Mouse (Mus musculus) liver, embryonic 11.5 days (tissue): ENCODE measurements around the gene Itprid1. TPM values are rescaled to one million over a fixed set of nuclear protein-coding genes. Genes with fewer than 3 reads are reported as not detected.

ENCODE experiments used
- ATAC-seq: fragments of 200-750 bp; cut with Nextera tagmentation; replicated peaks from 2 replicates; pipeline ENCODE4 v1.8.0; 2017; ENCODE audit warnings: moderate number of reproducible peaks, mild to moderate bottlenecking, moderate TSS enrichment, moderate library complexity; ENCODE audit not compliant: low FRiP score
- DNase-seq: peaks from one replicate; pipeline ENCODE4 v3.0.0-alpha.2; 2017; ENCODE audit warnings: low spot score
- H3K27ac ChIP-seq: fragments of 300-500 bp; sonication (generic); 2 replicates; pipeline ENCODE4 v1.5.1; 2014; ENCODE audit warnings: mild to moderate bottlenecking, low read depth, low read length, control low read depth
- H3K27me3 ChIP-seq: fragments of 300-500 bp; sonication (generic); replicated peaks from 2 replicates; pipeline ENCODE4 v1.6.1; 2014; ENCODE audit warnings: low read length, mixed read lengths; ENCODE audit not compliant: control insufficient read depth, insufficient read depth
- H3K36me3 ChIP-seq: fragments of 300-500 bp; sonication (generic); 2 replicates; pipeline ENCODE4 v1.6.1; 2014; ENCODE audit warnings: mild to moderate bottlenecking, low read length, moderate library complexity, mixed read lengths; ENCODE audit not compliant: control insufficient read depth, insufficient read depth
- H3K4me1 ChIP-seq: fragments of 300-500 bp; sonication (generic); replicated peaks from 2 replicates; pipeline ENCODE4 v1.6.1; 2014; ENCODE audit warnings: low read length, mixed read lengths; ENCODE audit not compliant: control insufficient read depth, insufficient read depth
- H3K4me2 ChIP-seq: fragments of 300-500 bp; sonication (generic); 2 replicates; pipeline ENCODE4 v1.6.1; 2014; ENCODE audit warnings: mild to moderate bottlenecking, control low read depth, moderate library complexity
- H3K4me3 ChIP-seq: fragments of 300-500 bp; sonication (generic); 2 replicates; pipeline ENCODE4 v1.5.1; 2014; ENCODE audit warnings: low read depth, low read length, control low read depth
- H3K9ac ChIP-seq: fragments of 300-500 bp; sonication (generic); 2 replicates; pipeline ENCODE4 v1.6.1; 2014; ENCODE audit warnings: low read depth, low read length, control low read depth
- H3K9me3 ChIP-seq: fragments of 300-500 bp; sonication (generic); 2 replicates; pipeline ENCODE4 v1.6.1; 2016; ENCODE audit warnings: low read length, inconsistent platforms, mixed read lengths; ENCODE audit not compliant: control insufficient read depth
- WGBS: fragments of 180-500 bp; shearing (Covaris S2); extraction: QIAGEN DNeasy Blood & Tissue Kit; methylation state at CpG from one replicate; pipeline ENCODE4 v1.1.7; 2014; 5-methylcytosine and 5-hydroxymethylcytosine counted together
- polyA plus RNA-seq: library from polyadenylated mRNA; unstranded; fragments of >200 nt; fragmentation: Nextera tagmentation; extraction: Ambion mirVana; gene quantifications from 2 replicates; pipeline ENCODE4 v1.2.1, GENCODE M21; 2014

The Itprid1 gene
- polyA plus RNA-seq, 1 experiment from 2014 or later, result not detected

DNA sequence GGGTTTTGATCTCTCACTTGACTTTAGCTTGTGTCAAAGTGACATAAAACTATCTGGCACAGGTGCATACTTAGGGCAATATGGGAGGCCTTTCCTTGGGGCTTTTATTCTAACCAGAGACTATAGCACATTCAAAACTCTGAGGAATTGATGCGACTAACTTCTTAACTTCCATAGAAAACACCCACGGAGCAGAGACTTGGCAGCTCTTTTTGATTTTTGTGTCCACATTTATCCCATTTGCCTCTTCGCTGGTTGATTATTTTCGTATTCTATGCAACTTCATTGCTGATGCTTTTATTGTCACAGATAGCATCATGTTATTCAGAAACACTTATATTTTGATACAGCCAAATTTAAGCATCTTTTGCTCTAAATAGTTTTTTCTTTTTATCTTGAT lies 19.4 kb downstream of the Itprid1 start:
- Histone ChIP-seq H3K4me3 (no peak overlapping the region), H3K4me1 (no peaks in the 10 kb centered on the region), H3K9ac (no peak overlapping the region), H3K9me3 (no peaks in the 10 kb centered on the region), H3K36me3 (no peaks in the 10 kb centered on the region), H3K27me3 (no peaks in the 10 kb centered on the region), H3K4me2 (no peak overlapping the region), H3K27ac (no peak overlapping the region)
- DNase-seq, result no peak
- ATAC-seq, result no peak
- 88% methylated on average over 4 of the region's 4 CpGs for WGBS

DNA sequence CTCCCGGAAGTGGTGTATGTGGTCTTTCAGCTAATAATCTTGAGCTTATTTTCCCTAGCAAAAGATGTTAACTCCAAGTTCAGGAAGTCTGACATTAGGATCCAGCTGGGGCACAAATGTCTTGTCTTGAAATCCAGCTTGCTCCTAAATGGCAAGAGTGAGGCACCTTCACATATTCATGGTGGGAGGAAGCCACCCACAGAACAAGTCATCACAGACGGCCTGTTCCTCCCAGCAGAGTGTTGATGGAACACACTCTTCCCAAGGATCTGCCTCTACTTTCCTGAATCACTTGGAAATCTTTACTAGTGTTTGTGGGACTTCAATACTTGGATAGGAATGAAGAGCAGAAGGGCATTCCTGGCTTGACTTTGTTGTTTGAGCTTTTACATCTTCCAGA lies 28.5 kb downstream of the Itprid1 start:
- DNase-seq, result no peak
- Histone ChIP-seq H3K4me2 (no peak overlapping the region), H3K4me1 (no peaks in the 10 kb centered on the region), H3K36me3 (no peaks in the 10 kb centered on the region), H3K27ac (no peak overlapping the region), H3K27me3 (no peaks in the 10 kb centered on the region), H3K4me3 (no peak overlapping the region), H3K9me3 (no peaks in the 10 kb centered on the region), H3K9ac (no peak overlapping the region)
- no peak for ATAC-seq
- WGBS, result 68% methylated on average over 2 of the region's 2 CpGs

DNA sequence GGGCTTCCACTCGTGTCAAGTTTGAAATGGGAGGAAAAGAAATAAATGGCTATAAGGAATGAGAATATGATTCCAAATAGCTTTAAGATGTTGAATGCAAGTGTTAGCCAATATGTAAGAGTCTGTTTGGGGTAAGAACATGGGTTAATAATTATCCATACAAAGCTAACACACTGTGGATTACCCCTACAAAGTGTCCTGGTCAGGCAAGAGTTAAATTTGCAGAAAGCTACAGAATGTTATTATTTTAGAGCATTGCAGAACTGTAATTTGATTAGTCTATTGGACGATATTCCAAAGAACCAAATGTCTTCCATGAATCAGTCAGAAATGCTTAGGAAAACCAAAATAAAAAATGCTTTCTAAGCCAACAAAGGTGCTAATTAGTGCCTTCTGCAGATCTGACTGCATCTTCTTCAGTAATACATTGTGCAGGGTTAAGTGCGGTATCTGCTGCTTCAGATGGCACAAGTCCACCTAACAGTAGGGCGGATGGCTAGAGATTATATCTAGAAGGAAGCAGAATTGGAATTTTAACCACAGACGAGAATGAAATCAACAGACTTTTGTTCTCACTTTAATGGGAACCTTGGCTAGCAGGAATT lies 42.8 kb downstream of the Itprid1 start:
- no peak for DNase-seq
- no peak for ATAC-seq
- Histone ChIP-seq H3K4me2 (no peak overlapping the region), H3K4me1 (no peaks in the 10 kb centered on the region), H3K4me3 (no peak overlapping the region), H3K36me3 (no peaks in the 10 kb centered on the region), H3K27me3 (no peaks in the 10 kb centered on the region), H3K27ac (no peak overlapping the region), H3K9me3 (no peaks in the 10 kb centered on the region), H3K9ac (no peak overlapping the region)
- WGBS, result 59% methylated on average over 5 of the region's 5 CpGs

- H3K36me3 ChIP-seq, result no peaks in the 10 kb centered on the region
- H3K9ac ChIP-seq, result no peak overlapping the region
- ATAC-seq, result no peak
- H3K27me3 ChIP-seq, result no peaks in the 10 kb centered on the region
- no peak for DNase-seq
- no peaks in the 10 kb centered on the region for H3K4me1 ChIP-seq
- H3K4me3 ChIP-seq, result no peak overlapping the region
- no peak overlapping the region for H3K27ac ChIP-seq
- 23% methylated on average over 3 of the region's 3 CpGs for WGBS
- no peak overlapping the region for H3K4me2 ChIP-seq
- no peaks in the 10 kb centered on the region for H3K9me3 ChIP-seq
These were observed 44.2 kb downstream of the Itprid1 start for GRCm38 (mm10) chr6:55880886-55881285.

DNA sequence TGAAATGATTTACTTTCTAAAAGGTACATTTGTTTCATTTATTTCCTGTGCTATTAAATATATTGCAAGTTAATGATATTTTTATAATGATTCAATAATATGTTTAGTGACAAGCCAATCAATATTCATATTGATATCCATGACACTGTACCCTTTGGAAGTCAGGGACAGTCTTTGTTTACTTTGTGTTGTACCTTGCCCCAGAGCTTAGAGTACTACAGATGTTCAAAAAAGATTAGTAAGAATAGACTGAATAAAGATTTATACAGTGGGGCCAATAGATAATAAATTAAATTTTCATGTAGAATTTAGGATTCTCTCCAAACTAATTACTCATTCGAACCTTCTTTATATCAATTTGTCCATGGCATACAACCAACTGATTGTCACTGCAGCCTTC lies 50.9 kb downstream of the Itprid1 start:
- no peaks in the 10 kb centered on the region for H3K27me3 ChIP-seq
- WGBS, result 78% methylated on average over 1 of the region's 1 CpGs

DNA sequence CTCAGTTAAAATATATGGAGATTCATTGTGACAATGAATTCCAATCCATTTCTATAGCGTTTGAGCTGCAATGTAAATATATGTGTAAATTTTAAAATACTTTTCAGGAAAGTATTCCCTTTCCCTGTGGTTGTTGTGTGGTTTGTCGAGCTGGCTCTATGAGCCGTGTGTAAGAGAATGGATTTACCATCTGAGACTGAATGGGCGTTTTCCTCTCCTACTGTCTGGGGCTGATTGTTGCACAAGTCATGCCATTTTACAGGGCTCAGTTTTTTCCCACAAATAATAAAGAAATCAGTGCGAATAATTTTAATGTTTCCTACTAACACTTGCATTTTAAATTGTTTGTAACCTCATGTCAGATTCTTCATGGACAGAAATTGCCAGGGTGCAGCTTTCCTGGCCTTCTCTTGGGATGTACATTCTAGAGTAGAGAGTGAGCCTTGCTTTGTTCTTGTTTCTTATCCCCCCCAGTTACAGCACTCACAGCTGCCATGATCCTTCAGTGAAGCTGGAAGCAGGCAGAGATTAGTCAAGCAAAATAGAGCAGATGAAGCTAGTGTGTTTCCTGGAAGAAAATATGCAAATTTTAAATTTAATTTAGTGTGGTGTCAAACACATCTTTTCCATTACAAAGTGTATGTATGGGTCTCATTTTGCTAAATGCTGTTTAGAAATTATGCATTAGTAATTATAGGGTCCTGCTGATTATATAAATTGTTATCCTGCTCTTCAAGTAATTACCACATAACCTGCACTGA lies 65.1 kb downstream of the Itprid1 start:
- H3K4me1 ChIP-seq, result no peaks in the 10 kb centered on the region
- ATAC-seq (no peak), DNase-seq (no peak)
- H3K27ac ChIP-seq, result no peak overlapping the region
- H3K9ac ChIP-seq, result no peak overlapping the region
- no peaks in the 10 kb centered on the region for H3K27me3 ChIP-seq
- no peak overlapping the region for H3K4me3 ChIP-seq
- no peak overlapping the region for H3K4me2 ChIP-seq
- WGBS, result 74% methylated on average over 5 of the region's 5 CpGs
- H3K36me3 ChIP-seq, result no peaks in the 10 kb centered on the region
- H3K9me3 ChIP-seq, result no peaks in the 10 kb centered on the region

More for the DNA sequence above, 50.9 kb downstream of the Itprid1 start:
- H3K9me3 ChIP-seq, result no peaks in the 10 kb centered on the region
- H3K9ac ChIP-seq, result no peak overlapping the region
- no peaks in the 10 kb centered on the region for H3K36me3 ChIP-seq
- no peak overlapping the region for H3K4me3 ChIP-seq
- ATAC-seq (no peak), DNase-seq (no peak)
- no peak overlapping the region for H3K27ac ChIP-seq
- H3K4me1 ChIP-seq, result no peaks in the 10 kb centered on the region
- H3K4me2 ChIP-seq, result no peak overlapping the region

DNA sequence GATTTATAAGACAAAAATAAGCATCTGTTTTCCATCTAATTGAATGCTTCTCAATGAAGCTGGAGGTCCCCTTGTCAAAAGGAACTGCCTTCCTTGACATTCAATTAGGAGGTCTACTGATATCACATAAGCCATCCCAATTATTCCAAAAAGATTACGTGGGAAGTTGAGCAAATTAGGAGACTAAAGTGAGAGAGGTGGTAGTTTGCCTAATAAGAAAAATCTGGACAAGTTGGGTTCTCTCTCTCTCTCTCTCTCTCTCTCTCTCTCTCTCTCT lies 65.6 kb downstream of the Itprid1 start:
- no peak overlapping the region for H3K4me3 ChIP-seq
- ATAC-seq (no peak), DNase-seq (no peak)
- WGBS, result 66% methylated on average over 1 of the region's 1 CpGs
- H3K9ac ChIP-seq, result no peak overlapping the region
- H3K4me2 ChIP-seq, result no peak overlapping the region
- H3K36me3 ChIP-seq, result no peaks in the 10 kb centered on the region
- no peaks in the 10 kb centered on the region for H3K27me3 ChIP-seq
- no peak overlapping the region for H3K27ac ChIP-seq
- H3K4me1 ChIP-seq, result no peaks in the 10 kb centered on the region
- H3K9me3 ChIP-seq, result no peaks in the 10 kb centered on the region

GRCm38 (mm10) chr6:55919206-55919605 lies 82.5 kb downstream of the Itprid1 start:
- H3K9ac ChIP-seq, result no peak overlapping the region
- no peak overlapping the region for H3K4me3 ChIP-seq
- 74% methylated on average over 5 of the region's 5 CpGs for WGBS
- H3K27ac ChIP-seq, result no peak overlapping the region
- H3K36me3 ChIP-seq, result no peaks in the 10 kb centered on the region
- no peaks in the 10 kb centered on the region for H3K9me3 ChIP-seq
- no peaks in the 10 kb centered on the region for H3K27me3 ChIP-seq
- ATAC-seq, result no peak
- no peak overlapping the region for H3K4me2 ChIP-seq
- no peak for DNase-seq
- no peaks in the 10 kb centered on the region for H3K4me1 ChIP-seq

DNA sequence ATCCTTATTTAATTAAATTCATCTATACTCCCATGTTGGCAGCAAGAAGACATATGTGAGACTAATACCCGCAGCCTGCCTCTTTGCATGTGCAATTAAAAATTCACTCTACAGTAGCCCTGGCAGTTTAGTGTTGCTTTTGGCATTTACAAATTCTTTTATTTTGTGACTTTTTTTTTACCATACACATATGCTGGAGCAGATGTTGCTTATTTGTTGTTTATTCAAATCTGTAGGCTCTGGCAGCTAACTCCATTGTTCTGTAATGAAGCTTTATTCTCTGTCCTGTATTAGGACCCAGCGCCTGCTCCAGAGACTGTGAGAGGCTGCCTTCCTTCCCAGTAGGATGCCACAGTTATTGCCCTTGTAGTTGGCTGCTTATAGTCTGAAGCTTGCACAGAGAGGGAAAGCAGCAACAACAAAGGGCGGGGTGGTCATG lies 83.6 kb downstream of the Itprid1 start:
- H3K27me3 ChIP-seq, result no peaks in the 10 kb centered on the region
- H3K4me2 ChIP-seq, result no peak overlapping the region
- no peak overlapping the region for H3K27ac ChIP-seq
- H3K9ac ChIP-seq, result no peak overlapping the region
- no peaks in the 10 kb centered on the region for H3K9me3 ChIP-seq
- WGBS, result 79% methylated on average over 3 of the region's 3 CpGs
- no peaks in the 10 kb centered on the region for H3K36me3 ChIP-seq
- no peak for ATAC-seq
- no peak overlapping the region for H3K4me3 ChIP-seq
- DNase-seq, result no peak
- no peaks in the 10 kb centered on the region for H3K4me1 ChIP-seq
